Mouse (Mus musculus) midbrain, embryonic 13.5 days (tissue): ENCODE measurements around the gene F12. TPM values are rescaled to one million over a fixed set of nuclear protein-coding genes. Genes with fewer than 3 reads are reported as not detected.
"Not testable (repeated sequence)": the region's sequence is repeated elsewhere in the genome, so short reads cannot be mapped to it uniquely, and the experiment has no call there.

ENCODE experiments used
- ATAC-seq: fragments of 200-750 bp; cut with Nextera tagmentation; 2 replicates; pipeline ENCODE4 v1.8.0; 2017; ENCODE audit warnings: mild to moderate bottlenecking, moderate TSS enrichment, moderate library complexity
- H3K27ac ChIP-seq: fragments of 300-500 bp; sonication (generic); 2 replicates; pipeline ENCODE4 v1.5.1; 2015; ENCODE audit warnings: inconsistent platforms, mild to moderate bottlenecking, moderate library complexity
- H3K27me3 ChIP-seq: fragments of 300-500 bp; sonication (generic); 2 replicates; pipeline ENCODE4 v1.6.1; 2015; ENCODE audit warnings: mild to moderate bottlenecking, inconsistent platforms
- H3K36me3 ChIP-seq: fragments of 300-500 bp; sonication (generic); 2 replicates; pipeline ENCODE4 v1.6.1; 2015; ENCODE audit warnings: mild to moderate bottlenecking, inconsistent platforms
- H3K4me1 ChIP-seq: fragments of 300-500 bp; sonication (generic); replicated peaks from 2 replicates; pipeline ENCODE4 v1.6.1; 2015; ENCODE audit warnings: inconsistent platforms
- H3K4me2 ChIP-seq: fragments of 300-500 bp; sonication (generic); replicated peaks from 2 replicates; pipeline ENCODE4 v1.6.1; 2015; ENCODE audit warnings: moderate library complexity, mild to moderate bottlenecking, inconsistent platforms
- H3K4me3 ChIP-seq: fragments of 300-500 bp; sonication (generic); replicated peaks from 2 replicates; pipeline ENCODE4 v1.5.1; 2015; ENCODE audit warnings: mild to moderate bottlenecking, inconsistent platforms
- H3K9ac ChIP-seq: fragments of 300-500 bp; sonication (generic); replicated peaks from 2 replicates; pipeline ENCODE4 v1.6.1; 2015; ENCODE audit warnings: mild to moderate bottlenecking, inconsistent platforms
- H3K9me3 ChIP-seq: fragments of 300-500 bp; sonication (generic); 2 replicates; pipeline ENCODE4 v1.6.1; 2016; ENCODE audit warnings: mild to moderate bottlenecking, inconsistent platforms
- WGBS: fragments of 180-500 bp; shearing (Covaris S2); methylation state at CpG from one replicate; pipeline ENCODE4 v1.1.7; 2015; 5-methylcytosine and 5-hydroxymethylcytosine counted together
- polyA plus RNA-seq: library from polyadenylated mRNA; unstranded; fragments of >200 nt; fragmentation: Nextera tagmentation; extraction: Ambion mirVana; gene quantifications from 2 replicates; pipeline ENCODE4 v1.2.1, GENCODE M21; 2015

The F12 gene
- polyA plus RNA-seq, 1 experiment from 2014 or later, result not detected

- Histone ChIP-seq H3K4me3 (no peak overlapping the region), H3K4me1 (peaks cover 37% of the 10 kb centered on the region), H3K9ac (peak overlapping the region; percentile 96; the same call in 1 of the 2 replicates), H3K9me3 (no peaks in the 10 kb centered on the region), H3K4me2 (no peak overlapping the region), H3K27ac (no peak overlapping the region), H3K36me3 (peaks cover 34% of the 10 kb centered on the region), H3K27me3 (no peaks in the 10 kb centered on the region)
- 65% methylated on average over 3 of the region's 3 CpGs for WGBS
- no peak for ATAC-seq
Measured at GRCm38 (mm10) chr13:55447543-55447943, 20.9 kb upstream of the F12 start.

- peak overlapping the region; percentile 91 for H3K4me2 ChIP-seq
- H3K9ac ChIP-seq, result peak overlapping the region; percentile 96
- H3K27me3 ChIP-seq, result no peaks in the 10 kb centered on the region
- H3K4me3 ChIP-seq, result peak overlapping the region; percentile 90
- peaks cover 24% of the 10 kb centered on the region for H3K36me3 ChIP-seq
- peaks cover 37% of the 10 kb centered on the region for H3K4me1 ChIP-seq
- H3K27ac ChIP-seq, result no peak overlapping the region
- WGBS, result 78% methylated on average over 6 of the region's 6 CpGs
- no peaks in the 10 kb centered on the region for H3K9me3 ChIP-seq
- ATAC-seq, result no peak
Measured at GRCm38 (mm10) chr13:55446483-55447105, 20.0 kb upstream of the F12 start.

- Histone ChIP-seq H3K4me3 (peak overlapping the region; percentile 90), H3K36me3 (peaks cover 14% of the 10 kb centered on the region), H3K4me2 (peak overlapping the region; percentile 91), H3K9me3 (no peaks in the 10 kb centered on the region), H3K4me1 (peaks cover 37% of the 10 kb centered on the region), H3K27me3 (no peaks in the 10 kb centered on the region), H3K27ac (peak overlapping the region; percentile 93), H3K9ac (peak overlapping the region; percentile 96)
- no peak for ATAC-seq
- under 1% methylated on average over 63 of the region's 66 CpGs for WGBS
Measured at GRCm38 (mm10) chr13:55445361-55446091, 18.9 kb upstream of the F12 start.

- peak within 1 kb of the TSS; percentile 90 for H3K4me3 ChIP-seq
- peak within 1 kb of the TSS; percentile 93 for H3K27ac ChIP-seq
- H3K36me3 ChIP-seq, result peaks cover 8% of the 10 kb centered on the region
- under 1% methylated on average over 30 of the region's 35 CpGs for WGBS
- no peaks in the 10 kb centered on the region for H3K9me3 ChIP-seq
- peak; percentile 96 for ATAC-seq
- peak within 1 kb of the TSS; percentile 91 for H3K4me2 ChIP-seq
- peaks cover 37% of the 10 kb centered on the region for H3K4me1 ChIP-seq
- no peaks in the 10 kb centered on the region for H3K27me3 ChIP-seq
- H3K9ac ChIP-seq, result peak within 1 kb of the TSS; percentile 96
Measured at GRCm38 (mm10) chr13:55444937-55445315, 18.3 kb upstream of the F12 start, which contains the start of gene Grk6. TSS of gene Grk6 (plus strand) at chr13:55445072.

- Histone ChIP-seq H3K4me3 (peak overlapping the region; percentile 90), H3K4me1 (peaks cover 37% of the 10 kb centered on the region), H3K4me2 (peak overlapping the region; percentile 62), H3K27me3 (no peaks in the 10 kb centered on the region), H3K9ac (peak overlapping the region; percentile 66), H3K36me3 (peaks cover 3% of the 10 kb centered on the region; the same call in 1 of the 2 replicates), H3K9me3 (no peaks in the 10 kb centered on the region), H3K27ac (peak overlapping the region; percentile 93)
- WGBS, result 1% methylated on average over 33 of the region's 33 CpGs
- peak; percentile 72 for ATAC-seq
Measured at GRCm38 (mm10) chr13:55444286-55444936, 17.8 kb upstream of the F12 start.

- peak overlapping the region; percentile 62 for H3K4me2 ChIP-seq
- H3K36me3 ChIP-seq, result no peaks in the 10 kb centered on the region
- 46% methylated on average over 9 of the region's 9 CpGs for WGBS
- H3K9ac ChIP-seq, result peak overlapping the region; percentile 66
- H3K27ac ChIP-seq, result peak overlapping the region; percentile 93
- H3K27me3 ChIP-seq, result no peaks in the 10 kb centered on the region
- peak overlapping the region; percentile 90 for H3K4me3 ChIP-seq
- ATAC-seq, result no peak
- peaks cover 37% of the 10 kb centered on the region for H3K4me1 ChIP-seq
- H3K9me3 ChIP-seq, result no peaks in the 10 kb centered on the region
Measured at GRCm38 (mm10) chr13:55443799-55444285, 17.2 kb upstream of the F12 start.

GRCm38 (mm10) chr13:55437111-55437629, 10.6 kb upstream of the F12 start:
- H3K4me2 ChIP-seq, H3K9me3 ChIP-seq, H3K4me1 ChIP-seq, H3K9ac ChIP-seq, H3K27ac ChIP-seq, H3K4me3 ChIP-seq, H3K27me3 ChIP-seq, H3K36me3 ChIP-seq, ATAC-seq: not testable (repeated sequence)
- 90% methylated on average over 15 of the region's 15 CpGs for WGBS

- no peak for ATAC-seq
- H3K36me3 ChIP-seq, result no peaks in the 10 kb centered on the region
Measured at GRCm38 (mm10) chr13:55431889-55432685, 5.5 kb upstream of the F12 start.

GRCm38 (mm10) chr13:55430566-55430965, 4.0 kb upstream of the F12 start:
- ATAC-seq, result no peak
- H3K9ac ChIP-seq, result no peak overlapping the region
- WGBS, result 85% methylated on average over 2 of the region's 2 CpGs
- no peaks in the 10 kb centered on the region for H3K4me1 ChIP-seq
- H3K9me3 ChIP-seq, result no peaks in the 10 kb centered on the region
- no peak overlapping the region for H3K4me2 ChIP-seq
- no peaks in the 10 kb centered on the region for H3K36me3 ChIP-seq
- peaks cover 7% of the 10 kb centered on the region; the same call in 1 of the 2 replicates for H3K27me3 ChIP-seq
- no peak overlapping the region for H3K4me3 ChIP-seq
- no peak overlapping the region for H3K27ac ChIP-seq

More at GRCm38 (mm10) chr13:55431889-55432685, 5.5 kb upstream of the F12 start:
- H3K9me3 ChIP-seq, result no peaks in the 10 kb centered on the region
- no peak overlapping the region for H3K4me2 ChIP-seq
- H3K9ac ChIP-seq, result no peak overlapping the region
- no peak overlapping the region for H3K27ac ChIP-seq
- no peak overlapping the region for H3K4me3 ChIP-seq
- no peaks in the 10 kb centered on the region for H3K4me1 ChIP-seq
- peaks cover 7% of the 10 kb centered on the region; the same call in 1 of the 2 replicates for H3K27me3 ChIP-seq
- 85% methylated on average over 10 of the region's 10 CpGs for WGBS

GRCm38 (mm10) chr13:55429226-55429888, 2.8 kb upstream of the F12 start:
- no peak overlapping the region for H3K27ac ChIP-seq
- no peaks in the 10 kb centered on the region for H3K4me1 ChIP-seq
- H3K4me3 ChIP-seq, result no peak overlapping the region
- H3K27me3 ChIP-seq, result peaks cover 7% of the 10 kb centered on the region; the same call in 1 of the 2 replicates
- no peaks in the 10 kb centered on the region for H3K9me3 ChIP-seq
- ATAC-seq, result no peak
- H3K9ac ChIP-seq, result no peak overlapping the region
- 80% methylated on average over 12 of the region's 12 CpGs for WGBS
- H3K4me2 ChIP-seq, result no peak overlapping the region
- no peaks in the 10 kb centered on the region for H3K36me3 ChIP-seq
